26 mouse cellular contexts compared by ENCODE assay signal in the genomic region with DNA sequence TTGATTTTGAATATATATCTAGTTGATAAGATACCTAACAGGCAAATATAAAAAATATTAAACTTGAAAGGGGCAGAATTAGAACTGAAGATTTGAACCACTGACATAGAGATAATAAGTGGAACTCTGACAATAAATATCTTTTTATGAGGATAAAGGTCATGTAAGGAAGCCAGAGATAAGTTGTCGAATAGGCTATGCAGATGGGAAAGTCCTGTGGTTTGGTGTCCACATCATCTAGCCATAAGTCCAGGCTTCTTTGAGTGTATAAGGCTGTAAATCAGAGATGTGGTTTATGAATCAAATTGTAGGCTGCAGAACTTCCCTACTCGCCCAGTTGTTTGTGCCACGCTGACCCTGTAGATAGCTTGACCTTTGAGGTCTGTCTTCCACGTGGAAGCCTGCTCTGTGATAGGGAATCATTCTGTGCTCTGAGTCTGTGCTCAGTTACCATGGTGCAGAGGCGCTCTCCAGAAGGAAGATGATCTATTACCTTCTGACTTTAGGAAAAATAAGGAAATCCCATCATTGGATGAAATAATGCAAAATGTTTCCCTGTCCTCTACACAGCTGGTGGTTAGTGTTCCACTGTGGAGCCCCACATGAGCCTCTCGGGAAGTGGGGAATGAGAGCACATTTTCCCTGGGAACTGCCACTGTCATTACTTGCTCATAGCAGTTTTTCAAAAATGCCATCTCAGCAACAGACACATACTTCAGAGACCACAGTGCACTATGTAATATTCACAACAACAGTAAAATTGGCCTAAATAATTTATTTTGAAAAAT. TPM values are rescaled to one million over a fixed set of nuclear protein-coding genes. Genes with fewer than 3 reads are reported as not detected.
DNase-seq lines count a peak whose midpoint lies in the region; ATAC-seq and TF ChIP-seq lines count a peak whose summit lies in the region.
"Had no signal": no experiment of that assay in that cellular context is flagged by ENCODE, and none has a peak within 500 bp of the region (broad histone marks: within the 10 kb centered on the region; RNA-seq: fewer than 3 reads in every experiment).

No protein-coding gene starts in this region.

- H3K4me2 ChIP-seq in kidney, embryonic 15.5 days = no peak overlapping the region
- H3K4me2 ChIP-seq in limb, embryonic 14.5 days (replicated peaks; ENCODE audit: low read depth, low read length, severe bottlenecking) = no peak overlapping the region
- H3K4me2 ChIP-seq: embryonic facial prominence, embryonic 12.5 days; forebrain, embryonic 12.5 days; heart, embryonic 12.5 days; hindbrain, embryonic 14.5 days had no signal

- H3K36me3 ChIP-seq in kidney, embryonic 15.5 days = no peaks in the 10 kb centered on the region
- no peaks in the 10 kb centered on the region for H3K36me3 ChIP-seq in limb, embryonic 14.5 days (ENCODE audit: control insufficient read depth, insufficient read depth, low read length)
- H3K36me3 ChIP-seq: embryonic facial prominence, embryonic 12.5 days; forebrain, embryonic 12.5 days; G1E; heart, embryonic 12.5 days; hindbrain, embryonic 10.5 days had no signal

- no peak overlapping the region for H3K27ac ChIP-seq in kidney, embryonic 15.5 days
- H3K27ac ChIP-seq in limb, embryonic 14.5 days (replicated peaks; ENCODE audit: low read depth, low read length) = no peak overlapping the region
- H3K27ac ChIP-seq: embryonic facial prominence, embryonic 12.5 days; forebrain, embryonic 12.5 days; gastrocnemius, adult 2 months; hindbrain, embryonic 10.5 days; hindbrain, embryonic 14.5 days had no signal

- peak; percentile 29; the same call in 1 of the 2 replicates for ATAC-seq in kidney, embryonic 15.5 days (replicated peaks; ENCODE audit: low FRiP score)
- peak; percentile 55; the same call in 1 of the 2 replicates for ATAC-seq in limb, embryonic 14.5 days (ENCODE audit: low FRiP score, low read depth)
- ATAC-seq: CD4-positive, CD25-positive, alpha-beta regulatory T cell, adult 4 months; forebrain, postnatal 0 days had no signal

- H3K4me1 ChIP-seq in kidney, embryonic 15.5 days = no peaks in the 10 kb centered on the region
- no peaks in the 10 kb centered on the region for H3K4me1 ChIP-seq in limb, embryonic 14.5 days (ENCODE audit: control insufficient read depth, insufficient read depth, low read length)
- H3K4me1 ChIP-seq: embryonic facial prominence, embryonic 12.5 days; forebrain, embryonic 12.5 days; heart, embryonic 12.5 days; hindbrain, embryonic 10.5 days had no signal

- no peak overlapping the region for H3K9ac ChIP-seq in kidney, embryonic 15.5 days
- H3K9ac ChIP-seq in limb, embryonic 14.5 days (ENCODE audit: low read depth, low read length, severe bottlenecking) = no peak overlapping the region
- H3K9ac ChIP-seq: embryonic facial prominence, embryonic 12.5 days; forebrain, embryonic 12.5 days; forebrain, postnatal 0 days; heart, embryonic 12.5 days; hindbrain, embryonic 14.5 days had no signal

- no peak for TF ChIP-seq POLR2A in limb, embryonic 14.5 days (IDR thresholded peaks at IDR 0.05; ENCODE audit: borderline replicate concordance, extremely low read depth, insufficient read depth, insufficient read length)

- whole genome bisulfite sequencing in kidney, embryonic 15.5 days = 46% methylated on average over 6 of the region's 6 CpGs
- 73% methylated on average over 6 of the region's 6 CpGs for WGBS in limb, embryonic 14.5 days

- no peaks in the 10 kb centered on the region for H3K27me3 ChIP-seq in kidney, embryonic 15.5 days
- no peaks in the 10 kb centered on the region for H3K27me3 ChIP-seq in limb, embryonic 14.5 days (ENCODE audit: control insufficient read depth, insufficient read depth, low read length)
- H3K27me3 ChIP-seq: embryonic facial prominence, embryonic 12.5 days; forebrain, embryonic 12.5 days; heart, embryonic 12.5 days had no signal

- H3K9me3 ChIP-seq in kidney, embryonic 15.5 days (replicated peaks) = no peaks in the 10 kb centered on the region
- H3K9me3 ChIP-seq in limb, embryonic 14.5 days (ENCODE audit: control insufficient read depth, low read length) = no peaks in the 10 kb centered on the region
- H3K9me3 ChIP-seq: embryonic facial prominence, embryonic 12.5 days; forebrain, embryonic 12.5 days; G1E; heart, embryonic 12.5 days; hindbrain, embryonic 10.5 days had no signal

- no peak for DNase-seq in kidney, postnatal 36 days
- peak; percentile 4 for DNase-seq in retina, postnatal 1 day
- DNase-seq in retina, embryonic 14.5 days (ENCODE audit: low spot score) = no peak
- no peak for DNase-seq in limb, embryonic 14.5 days (ENCODE audit: low spot score)
- DNase-seq in adrenal gland, adult 8-10 months = no peak
- DNase-seq in layer of hippocampus, adult 9-11 months = no peak
- DNase-seq: adrenal gland, postnatal 14 days; B cell, adult 2 months; cerebellum, adult 11-12 months; cerebellum, adult 9-10 months; cerebellum, postnatal 25 days; forebrain, postnatal 0 days; gastrocnemius, adult 2 months; gastrocnemius, postnatal 25 days had no signal

- H3K4me3 ChIP-seq in kidney, embryonic 15.5 days (replicated peaks) = no peak overlapping the region
- H3K4me3 ChIP-seq in limb, embryonic 14.5 days (replicated peaks; ENCODE audit: low read length) = no peak overlapping the region
- H3K4me3 ChIP-seq: embryonic facial prominence, embryonic 12.5 days; forebrain, embryonic 12.5 days; gastrocnemius, adult 2 months; heart, embryonic 12.5 days; hindbrain, embryonic 10.5 days had no signal

RNA-seq across cellular contexts. Expression of a gene that starts 56.3 kb away (rescaled TPM):
- 0.84 and 1.4 TPM in 2 replicates for polyA plus RNA-seq in kidney, embryonic 15.5 days (2015; fragmentation: Nextera tagmentation; extraction: Ambion mirVana)
- 0.01 TPM in 2 replicates for polyA plus RNA-seq in limb, embryonic 14.5 days (2012; rRNA removed)
- polyA plus RNA-seq in limb, embryonic 14.5 days (2014; fragmentation: Nextera tagmentation; extraction: Ambion mirVana) = not detected in 2 replicates
- not detected for total RNA-seq in adrenal gland, adult 8-10 months (2022)
- total RNA-seq: adrenal gland, postnatal 14 days; gastrocnemius, adult 2 months; gastrocnemius, postnatal 25 days; granulocyte monocyte progenitor cell, adult 5-6 weeks; heart, adult 8-10 months; heart, postnatal 25 days had no signal
- polyA plus RNA-seq: CD4-positive, CD25-positive, alpha-beta regulatory T cell, adult 4 months; embryonic facial prominence, embryonic 12.5 days; forebrain, embryonic 12.5 days; forebrain, postnatal 0 days; G1E; heart, embryonic 12.5 days; heart, embryonic 16.5 days; hindbrain, embryonic 10.5 days; hindbrain, embryonic 14.5 days had no signal
